Mouse (Mus musculus) forebrain, embryonic 13.5 days (tissue): ENCODE measurements around the gene Psmd13. TPM values are rescaled to one million over a fixed set of nuclear protein-coding genes. Genes with fewer than 3 reads are reported as not detected.

ENCODE experiments used
- ATAC-seq: fragments of 200-750 bp; cut with Nextera tagmentation; 2 replicates; pipeline ENCODE4 v1.8.0; 2017
- H3K27ac ChIP-seq: fragments of 300-500 bp; sonication (generic); 2 replicates; pipeline ENCODE4 v1.5.1; 2015; ENCODE audit warnings: inconsistent platforms, mild to moderate bottlenecking, moderate library complexity
- H3K27me3 ChIP-seq: fragments of 300-500 bp; sonication (generic); 2 replicates; pipeline ENCODE4 v1.6.1; 2015; ENCODE audit warnings: mild to moderate bottlenecking, inconsistent platforms
- H3K36me3 ChIP-seq: fragments of 300-500 bp; sonication (generic); 2 replicates; pipeline ENCODE4 v1.6.1; 2015; ENCODE audit warnings: mild to moderate bottlenecking, inconsistent platforms; ENCODE audit not compliant: poor library complexity, severe bottlenecking
- H3K4me1 ChIP-seq: fragments of 300-500 bp; sonication (generic); 2 replicates; pipeline ENCODE4 v1.6.1; 2015; ENCODE audit warnings: inconsistent platforms
- H3K4me2 ChIP-seq: fragments of 300-500 bp; sonication (generic); 2 replicates; pipeline ENCODE4 v1.6.1; 2015; ENCODE audit warnings: inconsistent platforms, mild to moderate bottlenecking, moderate library complexity
- H3K4me3 ChIP-seq: fragments of 300-500 bp; sonication (generic); 2 replicates; pipeline ENCODE4 v1.5.1; 2015; ENCODE audit warnings: mild to moderate bottlenecking, inconsistent platforms
- H3K9ac ChIP-seq: fragments of 300-500 bp; sonication (generic); 2 replicates; pipeline ENCODE4 v1.6.1; 2015; ENCODE audit warnings: mild to moderate bottlenecking, inconsistent platforms
- H3K9me3 ChIP-seq: fragments of 300-500 bp; sonication (generic); replicated peaks from 2 replicates; pipeline ENCODE4 v1.6.1; 2016; ENCODE audit warnings: inconsistent platforms
- WGBS: fragments of 180-500 bp; shearing (Covaris S2); methylation state at CpG from one replicate; pipeline ENCODE4 v1.1.7; 2015; 5-methylcytosine and 5-hydroxymethylcytosine counted together
- polyA plus RNA-seq: library from polyadenylated mRNA; unstranded; fragments of >200 nt; fragmentation: Nextera tagmentation; extraction: Ambion mirVana; gene quantifications from 2 replicates; pipeline ENCODE4 v1.2.1, GENCODE M21; 2015

The Psmd13 gene
- polyA plus RNA-seq, 1 experiment from 2014 or later, result 310 TPM

DNA sequence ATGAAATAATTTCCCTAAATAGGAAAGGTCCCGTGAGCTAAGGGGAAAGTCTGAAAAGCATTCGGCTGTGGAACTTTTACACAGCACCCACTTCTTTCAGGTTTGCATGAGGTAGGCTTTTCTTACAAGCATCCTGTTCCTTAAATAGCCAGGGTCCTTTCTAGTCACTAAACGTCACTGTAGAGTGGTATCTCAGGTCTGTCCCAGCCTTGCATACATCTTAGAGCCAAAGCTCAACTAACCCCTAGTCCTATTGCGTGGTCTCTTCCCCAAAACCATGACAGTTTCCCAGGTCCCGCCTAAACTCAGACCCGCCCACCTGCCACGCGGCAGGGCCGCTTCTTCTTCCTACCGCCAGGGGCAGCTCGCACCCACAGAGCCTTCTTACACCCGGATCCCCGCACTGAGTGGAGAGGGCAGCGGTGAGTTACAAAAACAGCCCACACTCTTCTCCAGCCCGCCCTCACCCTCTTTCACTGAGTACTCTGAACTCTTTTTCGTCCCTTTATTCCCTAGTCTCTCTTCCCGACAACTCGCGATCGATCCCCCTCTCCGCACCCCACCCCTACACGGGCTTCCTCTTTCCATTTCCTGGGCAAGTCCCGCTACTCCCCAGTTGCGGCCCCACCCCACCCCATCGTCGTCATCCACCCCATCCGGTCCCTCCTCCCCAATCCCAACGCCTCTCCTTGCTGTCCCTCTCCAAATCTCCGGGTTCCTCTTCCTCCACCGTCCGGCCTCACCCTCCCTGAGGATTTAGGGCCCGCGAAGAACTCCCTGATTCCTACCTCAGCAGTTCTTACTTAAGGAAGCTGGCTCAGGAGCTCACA lies 59.7 kb downstream of the Psmd13 start, which contains the start of gene Pgghg:
Gene Pgghg (plus strand): TSS at position 170 of the 830 bp plus-strand sequence.
- peak; percentile 96 for ATAC-seq
- Histone ChIP-seq H3K27ac (no peak within 1 kb of the TSS), H3K4me3 (peak within 1 kb of the TSS; percentile 48), H3K36me3 (peaks cover 11% of the 10 kb centered on the region; the same call in 1 of the 2 replicates), H3K4me2 (peak within 1 kb of the TSS; percentile 63), H3K9ac (peak within 1 kb of the TSS; percentile 70), H3K9me3 (no peaks in the 10 kb centered on the region), H3K4me1 (peaks cover 25% of the 10 kb centered on the region), H3K27me3 (peaks cover 10% of the 10 kb centered on the region; the same call in 1 of the 2 replicates)
- WGBS, result 4% methylated on average over 33 of the region's 33 CpGs

DNA sequence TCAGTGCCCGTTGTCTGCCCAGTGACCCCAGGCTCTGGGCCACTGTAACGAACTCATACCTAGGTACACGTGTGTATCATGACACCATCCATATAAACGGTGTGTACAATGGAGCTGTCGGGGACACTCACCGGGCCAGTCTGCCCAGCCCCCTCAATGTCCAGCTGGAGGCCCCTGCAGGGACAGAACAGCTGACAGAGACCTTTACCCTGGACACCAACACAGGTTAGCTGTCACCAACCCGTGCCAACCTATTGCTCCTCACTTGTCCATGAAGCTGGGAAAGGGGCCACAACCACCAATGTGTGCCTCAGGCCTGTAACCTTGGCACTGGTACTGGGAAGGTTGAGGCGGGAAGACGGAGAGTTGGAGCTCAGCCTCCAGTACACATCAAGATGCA lies 60.6 kb downstream of the Psmd13 start:
- Histone ChIP-seq H3K27ac (no peak overlapping the region), H3K4me1 (peaks cover 25% of the 10 kb centered on the region), H3K36me3 (peaks cover 13% of the 10 kb centered on the region; the same call in 1 of the 2 replicates), H3K4me3 (peak overlapping the region; percentile 48), H3K9me3 (no peaks in the 10 kb centered on the region), H3K27me3 (0 out of 2 replicates have a peak, but pooled peaks cover 7% of the 10 kb centered on the region), H3K4me2 (peak overlapping the region; percentile 63), H3K9ac (peak overlapping the region; percentile 70)
- ATAC-seq, result peak; percentile 12; the same call in 1 of the 2 replicates
- 64% methylated on average over 9 of the region's 9 CpGs for WGBS

- 94% methylated on average over 10 of the region's 10 CpGs for WGBS
- ATAC-seq, result no peak
Observed at GRCm38 (mm10) chr7:140942811-140943210, 61.0 kb downstream of the Psmd13 start.

GRCm38 (mm10) chr7:140943356-140943755 lies 61.6 kb downstream of the Psmd13 start:
- H3K27me3 ChIP-seq, result 0 out of 2 replicates have a peak, but pooled peaks cover 7% of the 10 kb centered on the region
- H3K9me3 ChIP-seq, result no peaks in the 10 kb centered on the region
- peaks cover 13% of the 10 kb centered on the region; the same call in 1 of the 2 replicates for H3K36me3 ChIP-seq
- no peak for ATAC-seq
- H3K27ac ChIP-seq, result no peak overlapping the region
- H3K9ac ChIP-seq, result no peak overlapping the region
- H3K4me2 ChIP-seq, result no peak overlapping the region
- peaks cover 25% of the 10 kb centered on the region for H3K4me1 ChIP-seq
- WGBS, result 98% methylated on average over 4 of the region's 4 CpGs
- no peak overlapping the region for H3K4me3 ChIP-seq

More at GRCm38 (mm10) chr7:140942811-140943210, 61.0 kb downstream of the Psmd13 start:
- Histone ChIP-seq H3K9ac (no peak overlapping the region), H3K4me2 (no peak overlapping the region), H3K4me3 (no peak overlapping the region), H3K27me3 (0 out of 2 replicates have a peak, but pooled peaks cover 7% of the 10 kb centered on the region), H3K9me3 (no peaks in the 10 kb centered on the region), H3K36me3 (peaks cover 13% of the 10 kb centered on the region; the same call in 1 of the 2 replicates), H3K27ac (no peak overlapping the region), H3K4me1 (peaks cover 25% of the 10 kb centered on the region)

GRCm38 (mm10) chr7:140944236-140944635 lies 62.5 kb downstream of the Psmd13 start:
- Histone ChIP-seq H3K9me3 (no peaks in the 10 kb centered on the region), H3K4me3 (no peak overlapping the region), H3K4me2 (no peak overlapping the region), H3K27me3 (0 out of 2 replicates have a peak, but pooled peaks cover 3% of the 10 kb centered on the region), H3K36me3 (peaks cover 19% of the 10 kb centered on the region; the same call in 1 of the 2 replicates), H3K27ac (no peak overlapping the region), H3K4me1 (peaks cover 22% of the 10 kb centered on the region), H3K9ac (no peak overlapping the region)
- WGBS, result 92% methylated on average over 7 of the region's 7 CpGs
- ATAC-seq, result no peak

DNA sequence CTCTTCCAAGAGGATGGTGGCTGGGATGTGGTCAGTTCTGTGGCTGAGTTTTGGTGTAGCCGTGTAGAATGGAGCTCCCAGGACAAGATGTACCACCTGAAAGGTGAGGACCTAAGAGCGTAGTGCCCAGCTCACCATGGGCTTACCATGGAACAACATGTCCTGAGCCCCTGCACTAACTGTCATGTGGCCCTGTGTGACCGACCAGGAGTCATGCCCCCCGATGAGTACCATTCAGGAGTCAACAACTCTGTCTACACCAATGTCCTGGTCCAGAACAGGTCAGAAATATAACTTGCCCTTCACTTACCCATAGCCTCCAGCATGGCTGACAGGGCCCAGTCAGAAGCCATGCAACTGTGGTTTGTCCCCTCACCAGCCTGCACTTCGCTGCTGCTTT lies 63.5 kb downstream of the Psmd13 start:
- no peaks in the 10 kb centered on the region for H3K9me3 ChIP-seq
- no peak overlapping the region for H3K4me3 ChIP-seq
- H3K4me1 ChIP-seq, result peaks cover 15% of the 10 kb centered on the region
- no peak overlapping the region for H3K9ac ChIP-seq
- WGBS, result 91% methylated on average over 5 of the region's 5 CpGs
- H3K4me2 ChIP-seq, result no peak overlapping the region
- H3K36me3 ChIP-seq, result peaks cover 19% of the 10 kb centered on the region; the same call in 1 of the 2 replicates
- no peak for ATAC-seq
- no peaks in the 10 kb centered on the region for H3K27me3 ChIP-seq
- H3K27ac ChIP-seq, result no peak overlapping the region

DNA sequence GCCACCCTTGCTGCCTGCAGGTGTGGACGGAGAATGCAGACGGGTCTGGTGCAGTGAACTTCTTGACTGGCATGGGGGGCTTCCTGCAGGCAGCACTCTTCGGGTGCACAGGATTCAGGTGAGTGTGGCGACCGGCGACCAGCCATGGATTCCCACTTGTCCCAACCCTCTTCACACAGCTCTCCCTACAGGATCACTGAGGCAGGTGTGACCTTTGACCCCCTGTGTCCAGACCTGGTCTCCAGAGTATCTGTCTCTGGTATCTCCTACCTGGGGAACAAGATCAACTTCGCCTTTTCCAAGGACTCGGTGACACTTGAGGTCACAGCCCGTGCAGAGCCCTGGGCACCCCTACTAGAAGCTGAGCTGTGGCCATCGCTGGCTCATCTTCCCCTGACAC lies 64.5 kb downstream of the Psmd13 start:
- no peak overlapping the region for H3K9ac ChIP-seq
- H3K27ac ChIP-seq, result no peak overlapping the region
- H3K27me3 ChIP-seq, result no peaks in the 10 kb centered on the region
- no peak overlapping the region for H3K4me3 ChIP-seq
- no peak overlapping the region for H3K4me2 ChIP-seq
- H3K9me3 ChIP-seq, result no peaks in the 10 kb centered on the region
- H3K36me3 ChIP-seq, result peaks cover 19% of the 10 kb centered on the region; the same call in 1 of the 2 replicates
- WGBS, result 92% methylated on average over 10 of the region's 10 CpGs
- ATAC-seq, result no peak
- peaks cover 20% of the 10 kb centered on the region for H3K4me1 ChIP-seq

GRCm38 (mm10) chr7:140946980-140947379 lies 65.2 kb downstream of the Psmd13 start:
- peaks cover 15% of the 10 kb centered on the region for H3K4me1 ChIP-seq
- no peak overlapping the region for H3K9ac ChIP-seq
- ATAC-seq, result no peak
- peaks cover 19% of the 10 kb centered on the region; the same call in 1 of the 2 replicates for H3K36me3 ChIP-seq
- no peak overlapping the region for H3K27ac ChIP-seq
- H3K4me3 ChIP-seq, result no peak overlapping the region
- 81% methylated on average over 7 of the region's 7 CpGs for WGBS
- no peak overlapping the region for H3K4me2 ChIP-seq
- H3K9me3 ChIP-seq, result no peaks in the 10 kb centered on the region
- H3K27me3 ChIP-seq, result no peaks in the 10 kb centered on the region

GRCm38 (mm10) chr7:140948161-140948560 lies 66.4 kb downstream of the Psmd13 start:
- H3K4me2 ChIP-seq, result no peak overlapping the region
- no peak overlapping the region for H3K27ac ChIP-seq
- peaks cover 10% of the 10 kb centered on the region for H3K4me1 ChIP-seq
- no peak overlapping the region for H3K9ac ChIP-seq
- H3K36me3 ChIP-seq, result peaks cover 19% of the 10 kb centered on the region; the same call in 1 of the 2 replicates
- ATAC-seq, result no peak
- H3K9me3 ChIP-seq, result no peaks in the 10 kb centered on the region
- H3K4me3 ChIP-seq, result no peak overlapping the region
- no peaks in the 10 kb centered on the region for H3K27me3 ChIP-seq
- WGBS, result 89% methylated on average over 8 of the region's 8 CpGs

Other genes starting within 250 kb of the Psmd13 start
- gene Olfr53, start 235.5 kb upstream of the Psmd13 start, polyA plus RNA-seq, result not detected in 2 replicates
- 0.01 TPM in 1 of 2 replicates, not detected in the other for gene Olfr539, start 222.0 kb upstream of the Psmd13 start, polyA plus RNA-seq
- not detected in 2 replicates for gene Olfr45, start 200.0 kb upstream of the Psmd13 start, polyA plus RNA-seq
- not detected in 2 replicates for gene Olfr541, start 184.7 kb upstream of the Psmd13 start, polyA plus RNA-seq
- gene Cyp2e1, start 118.2 kb upstream of the Psmd13 start, polyA plus RNA-seq, result not detected in 2 replicates
- gene Syce1, start 94.1 kb upstream of the Psmd13 start, polyA plus RNA-seq, result 0.28 TPM in 1 of 2 replicates, not detected in the other
- gene Zfp941, start 59.8 kb upstream of the Psmd13 start, polyA plus RNA-seq, result 8.7 and 10.6 TPM in 2 replicates
- gene Urah, start 47.0 kb upstream of the Psmd13 start, polyA plus RNA-seq, result not detected in 2 replicates
- not detected in 2 replicates for gene Scgb1c1, start 36.4 kb upstream of the Psmd13 start, polyA plus RNA-seq
- gene Odf3, start 34.2 kb upstream of the Psmd13 start, polyA plus RNA-seq, result not detected in 2 replicates
- not detected in 2 replicates for gene Gm45785, start 25.6 kb upstream of the Psmd13 start, polyA plus RNA-seq
- 65.7 and 80.4 TPM in 2 replicates for gene Ric8a, start 25.0 kb upstream of the Psmd13 start, polyA plus RNA-seq
- gene Bet1l, start 24.4 kb upstream of the Psmd13 start, polyA plus RNA-seq, result 34.6 and 38.7 TPM in 2 replicates
- 29.4 and 31.0 TPM in 2 replicates for gene Sirt3, start 341 bp downstream of the Psmd13 start, polyA plus RNA-seq
- gene Cox8b, start 18.5 kb downstream of the Psmd13 start, polyA plus RNA-seq, result not detected in 2 replicates
- gene Nlrp6, start 38.9 kb downstream of the Psmd13 start, polyA plus RNA-seq, result 0.22 and 0.28 TPM in 2 replicates
- gene Pgghg, start 59.4 kb downstream of the Psmd13 start, polyA plus RNA-seq, result 8.2 and 9.4 TPM in 2 replicates
- 0.45 and 0.64 TPM in 2 replicates for gene Ifitm5, start 68.3 kb downstream of the Psmd13 start, polyA plus RNA-seq
- not detected in 2 replicates for gene Gm45717, start 74.0 kb downstream of the Psmd13 start, polyA plus RNA-seq
- 147 and 153 TPM in 2 replicates for gene Ifitm2, start 74.0 kb downstream of the Psmd13 start, polyA plus RNA-seq
- 2.7 and 4.8 TPM in 2 replicates for gene Ifitm1, start 85.3 kb downstream of the Psmd13 start, polyA plus RNA-seq
- 12.7 and 18.1 TPM in 2 replicates for gene Ifitm3, start 128.8 kb downstream of the Psmd13 start, polyA plus RNA-seq
- gene Ifitm6, start 136.0 kb downstream of the Psmd13 start, polyA plus RNA-seq, result not detected in 2 replicates
- not detected in 2 replicates for gene Gm17387, start 147.2 kb downstream of the Psmd13 start, polyA plus RNA-seq
- 33.0 and 34.7 TPM in 2 replicates for gene B4galnt4, start 179.1 kb downstream of the Psmd13 start, polyA plus RNA-seq
- gene Pkp3, start 196.2 kb downstream of the Psmd13 start, polyA plus RNA-seq, result 0.25 TPM in 1 of 2 replicates, not detected in the other
- gene Sigirr, start 218.6 kb downstream of the Psmd13 start, polyA plus RNA-seq, result 1.5 and 1.7 TPM in 2 replicates
- 0.13 TPM in 1 of 2 replicates, not detected in the other for gene Ano9, start 235.8 kb downstream of the Psmd13 start, polyA plus RNA-seq
- gene Ptdss2, start 240.4 kb downstream of the Psmd13 start, polyA plus RNA-seq, result 61.1 and 69.5 TPM in 2 replicates